Mouse (Mus musculus) left cerebral cortex, postnatal 4 days (tissue): ENCODE measurements around the gene Haus7. TPM values are rescaled to one million over a fixed set of nuclear protein-coding genes. Genes with fewer than 3 reads are reported as not detected.
A peak's percentile ranks its signal among the peaks of the same experiment; 100 is the strongest.
"Not testable (repeated sequence)": the region's sequence is repeated elsewhere in the genome, so short reads cannot be mapped to it uniquely, and the experiment has no call there.

Source experiments
- DNase-seq: peaks from one replicate; pipeline ENCODE4 v3.0.0-alpha.2; 2022
- intact Hi-C: fragments of 180-260 bp; cut with DNase I; formaldehyde crosslinking; loops from one replicate; pipeline ENCODE4 v1.15.1; 2025
- total RNA-seq, 2 experiments: library from RNA; stranded (reverse); gene quantifications; 2 replicates each; pipeline ENCODE4 v1.2.3; 2021

The Haus7 gene
- 10 to 100 TPM; 27.8 to 28.0 TPM for total RNA-seq

DNA sequence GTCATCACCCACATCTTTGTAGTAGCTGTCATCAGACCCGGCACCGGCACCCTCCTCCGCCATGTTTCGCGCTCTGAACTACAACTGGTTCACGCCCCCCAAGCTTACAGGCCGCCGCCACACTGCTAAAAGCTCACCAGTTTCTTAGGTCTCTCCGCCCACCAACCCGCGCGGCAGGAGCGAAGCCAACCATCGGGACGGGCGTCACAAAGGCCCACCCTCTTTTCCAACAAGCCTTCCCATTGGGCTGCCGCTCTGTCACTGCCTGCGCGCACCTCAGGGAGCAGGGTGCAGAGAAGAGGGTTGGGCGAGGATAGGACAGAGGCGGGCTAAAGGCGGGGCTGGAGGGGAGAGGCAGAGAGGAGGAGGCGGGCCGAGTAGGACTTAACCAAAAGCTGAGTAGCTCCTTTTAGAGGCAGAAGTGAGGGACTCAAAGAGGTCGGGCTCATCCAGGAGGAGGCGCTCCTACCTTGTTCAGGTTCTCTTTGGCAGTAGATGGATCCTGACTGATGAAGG lies at the start of gene Haus7:
Gene Haus7 (minus strand): TSS at position 168 of the 516 bp plus-strand sequence.
- intact Hi-C loops, result no loop called here
- peak; percentile 93 for DNase-seq

DNA sequence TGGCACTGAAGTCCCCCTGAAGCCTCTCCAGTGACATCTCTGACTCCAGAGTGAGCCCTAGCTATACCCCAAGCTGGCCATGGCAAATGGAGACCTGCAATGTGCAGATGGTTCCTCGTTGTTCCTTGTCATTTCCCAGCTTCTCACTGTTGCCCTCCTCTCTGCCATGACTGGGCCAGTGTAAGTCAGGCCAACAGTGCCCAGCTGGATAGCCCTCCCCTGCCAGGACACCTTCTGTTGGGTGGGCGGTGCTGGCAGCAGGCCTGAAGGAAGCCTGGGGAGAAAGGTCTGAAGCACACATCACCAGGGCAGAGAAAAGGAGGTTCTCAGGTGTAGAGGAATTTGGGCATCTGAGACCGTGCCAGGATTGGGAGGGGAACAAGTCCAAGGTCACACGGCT lies 47.7 kb upstream of the Haus7 start:
- intact Hi-C loops, result no loop called here
- peak; percentile 67 for DNase-seq

DNA sequence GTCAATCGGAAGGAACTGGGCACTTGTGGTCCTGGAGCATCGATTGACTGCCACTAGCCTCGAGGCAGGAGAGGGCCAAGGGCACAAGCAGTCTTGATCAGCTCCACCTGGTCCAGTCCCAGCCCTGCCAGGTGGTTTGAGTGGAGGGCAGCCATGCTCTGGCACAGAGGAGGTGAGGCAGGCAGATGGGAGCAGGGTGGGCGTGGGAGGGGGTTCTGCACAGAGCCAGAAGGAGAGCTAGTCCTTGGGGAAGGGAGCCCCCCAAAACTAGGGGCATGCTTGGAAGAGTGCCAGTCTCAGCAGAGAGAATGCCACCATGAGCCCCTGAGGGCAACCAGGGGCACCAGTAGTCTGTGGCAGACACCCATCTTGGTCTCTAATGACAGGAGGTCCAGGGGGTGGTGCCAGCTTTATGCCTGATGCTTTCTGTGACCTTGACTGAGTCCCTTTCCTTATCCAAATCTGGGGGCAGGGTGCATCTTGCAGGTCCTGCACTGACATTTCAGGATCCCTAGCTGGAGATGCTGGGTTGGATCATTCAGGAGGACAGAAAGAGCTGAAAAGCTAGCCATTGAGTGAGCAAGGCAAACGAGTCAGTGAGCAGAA lies 46.4 kb upstream of the Haus7 start:
- DNase-seq, result peak; percentile 28
- intact Hi-C loops, result no loop called here

DNA sequence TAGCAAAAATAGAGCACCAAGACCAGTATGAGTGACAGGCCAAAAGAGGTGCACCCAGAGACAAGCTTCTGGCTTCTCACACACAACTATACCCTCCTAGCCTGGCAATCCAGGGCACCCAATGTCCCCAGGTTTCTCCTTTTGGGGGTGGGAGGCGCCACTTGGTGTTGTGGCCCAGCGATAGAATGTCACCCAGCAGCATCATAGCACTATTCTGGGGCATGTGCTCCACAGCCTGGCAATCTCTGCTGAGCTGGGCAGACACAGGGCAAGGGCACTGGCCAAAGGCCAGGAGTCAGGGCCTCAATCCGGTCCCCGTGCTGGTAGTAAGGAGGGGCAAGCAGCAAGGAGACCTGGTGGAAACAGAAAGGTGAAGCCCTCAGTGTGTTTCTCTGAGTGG lies 37.9 kb upstream of the Haus7 start:
- intact Hi-C loops, result no loop called here
- no peak for DNase-seq

DNA sequence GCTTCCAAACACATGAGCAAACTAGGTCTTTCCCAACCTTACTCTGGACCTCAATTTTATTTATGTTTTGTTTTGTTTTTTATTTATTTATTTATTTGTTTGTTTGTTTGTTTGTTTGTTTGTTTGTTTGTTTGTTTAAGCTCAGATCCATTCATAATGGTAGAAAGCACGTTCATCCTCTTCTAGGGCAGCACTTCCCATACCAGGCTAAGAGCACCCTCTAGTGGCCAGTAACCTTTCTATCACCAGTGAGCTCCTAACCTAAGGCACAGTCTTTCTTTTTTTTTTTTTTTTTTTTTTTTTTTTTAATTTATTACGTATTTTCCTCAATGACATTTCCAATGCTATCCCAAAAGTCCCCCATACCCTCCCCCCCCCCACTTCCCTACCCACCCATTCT lies 34.7 kb upstream of the Haus7 start:
- DNase-seq, result peak; percentile 55
- intact Hi-C loops, result not testable (repeated sequence)

DNA sequence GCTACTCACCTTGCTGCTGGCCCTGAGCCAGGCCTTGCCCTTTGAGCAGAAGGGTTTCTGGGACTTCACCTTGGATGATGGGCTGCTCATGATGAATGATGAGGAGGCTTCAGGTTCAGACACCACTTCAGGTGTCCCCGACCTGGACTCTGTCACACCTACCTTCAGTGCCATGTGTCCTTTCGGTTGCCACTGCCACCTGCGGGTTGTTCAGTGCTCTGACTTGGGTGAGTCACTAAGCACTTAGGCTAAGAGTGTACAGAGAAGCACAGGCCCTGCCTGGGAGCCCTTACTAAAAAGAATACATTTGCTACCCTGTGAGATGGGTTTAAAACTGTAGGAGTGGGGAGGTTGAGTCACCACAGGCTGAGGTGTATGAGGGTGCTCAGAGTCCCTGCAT lies 32.0 kb upstream of the Haus7 start:
- intact Hi-C loops, result no loop called here
- no peak for DNase-seq

DNA sequence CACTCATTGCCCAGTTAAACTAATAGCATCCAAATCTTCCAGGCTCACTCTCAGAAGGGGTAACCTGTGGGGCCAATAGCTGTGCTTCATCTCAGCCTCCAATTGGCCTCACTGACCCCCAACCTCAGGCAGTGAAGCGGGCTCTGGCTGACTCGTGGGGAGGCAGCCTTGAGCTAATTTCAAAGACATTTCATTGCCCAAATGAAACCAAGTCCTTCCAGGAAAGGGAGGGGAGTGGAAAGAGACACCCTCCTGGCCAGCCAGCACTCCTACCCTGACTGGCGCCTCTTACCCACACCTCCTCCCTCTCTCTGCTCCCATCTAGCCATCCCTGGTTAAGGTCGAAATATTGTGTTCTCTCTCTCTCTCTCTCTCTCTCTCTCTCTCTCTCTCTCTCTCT lies 31.3 kb upstream of the Haus7 start:
- no peak for DNase-seq
- intact Hi-C loops, result no loop called here

DNA sequence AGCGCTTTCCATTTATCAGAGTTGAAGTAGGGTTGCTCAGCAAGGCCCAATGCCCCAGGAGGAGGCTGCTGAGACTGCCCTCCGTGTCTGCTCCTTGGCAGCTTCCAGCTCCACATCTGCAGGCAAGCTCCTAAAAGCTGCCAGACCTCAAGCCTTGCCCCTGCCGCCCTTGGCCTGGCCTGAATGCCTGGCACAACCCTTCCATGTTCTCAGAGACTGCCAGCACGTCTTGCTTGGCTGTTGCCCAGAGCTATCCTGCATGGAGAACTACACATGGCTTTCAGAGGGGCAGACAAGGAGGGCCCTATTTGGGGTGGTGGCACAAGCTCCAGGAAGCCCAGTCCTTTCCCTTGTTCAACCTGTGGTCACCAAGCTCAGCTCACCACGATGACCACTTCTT lies 28.1 kb upstream of the Haus7 start:
- intact Hi-C loops, result no loop called here
- peak; percentile 52 for DNase-seq

DNA sequence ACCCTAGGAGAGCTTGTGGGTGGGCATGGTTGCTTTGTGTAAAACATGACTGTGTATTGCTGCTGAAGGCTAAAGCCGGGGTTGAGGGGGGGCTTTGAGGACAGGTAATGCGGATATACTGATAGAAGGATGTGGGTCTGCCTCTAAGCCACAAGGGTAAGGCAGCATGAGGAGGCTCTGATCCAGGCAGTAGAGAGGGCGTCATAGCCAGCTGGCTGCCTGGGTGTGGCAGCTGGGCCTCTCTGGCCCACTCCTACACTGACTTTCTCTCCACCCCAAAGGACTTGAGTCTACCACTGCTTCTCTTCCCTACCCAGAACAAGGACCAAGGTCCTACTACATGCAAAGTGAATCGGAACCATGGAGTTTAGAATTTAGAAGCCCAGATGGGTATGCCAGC lies 26.0 kb upstream of the Haus7 start:
- intact Hi-C loops, result no loop called here
- DNase-seq, result no peak

DNA sequence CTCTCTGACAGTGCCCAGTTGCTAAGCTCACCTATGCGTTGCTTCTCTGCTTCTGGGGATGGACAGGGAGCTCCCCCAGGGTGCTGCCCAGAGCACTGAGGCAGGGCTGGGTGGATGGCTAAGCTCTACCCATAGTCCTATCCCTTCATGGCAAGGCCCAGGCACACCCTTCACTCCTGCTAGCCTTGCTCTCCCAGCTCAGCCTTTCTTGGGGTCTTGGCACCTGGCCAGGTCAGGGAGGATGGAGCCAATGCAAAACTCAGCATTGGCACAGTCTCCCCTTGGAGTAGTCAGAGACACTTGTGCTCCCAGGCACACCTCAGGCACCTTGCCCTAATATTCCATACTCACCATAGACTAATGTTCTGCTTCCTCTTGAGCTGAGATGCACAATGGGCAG lies 25.2 kb upstream of the Haus7 start:
- intact Hi-C loops, result no loop called here

DNA sequence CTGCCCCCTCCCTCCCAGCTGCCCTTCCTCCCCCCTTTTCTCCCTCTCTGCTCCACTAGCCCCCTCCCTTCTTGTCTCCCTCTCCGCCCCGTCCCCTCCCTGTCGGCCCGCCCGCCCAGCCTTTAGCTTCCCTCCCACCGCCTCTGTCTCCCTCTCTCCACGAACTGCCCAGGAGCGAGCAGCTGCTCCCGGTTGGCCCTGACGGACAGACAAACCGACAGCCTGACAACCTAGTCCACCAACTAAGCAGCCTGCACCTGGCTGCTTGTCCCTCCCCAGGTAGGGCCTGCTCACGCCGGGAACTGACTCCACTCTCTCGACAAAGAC lies 24.6 kb upstream of the Haus7 start, which contains the start of gene Bgn:
Gene Bgn (plus strand): TSS at position 119 of the 327 bp plus-strand sequence.
- intact Hi-C loops, result no loop called here
- DNase-seq, result no peak

More for the DNA sequence above, 25.2 kb upstream of the Haus7 start:
- DNase-seq, result peak; percentile 38

DNA sequence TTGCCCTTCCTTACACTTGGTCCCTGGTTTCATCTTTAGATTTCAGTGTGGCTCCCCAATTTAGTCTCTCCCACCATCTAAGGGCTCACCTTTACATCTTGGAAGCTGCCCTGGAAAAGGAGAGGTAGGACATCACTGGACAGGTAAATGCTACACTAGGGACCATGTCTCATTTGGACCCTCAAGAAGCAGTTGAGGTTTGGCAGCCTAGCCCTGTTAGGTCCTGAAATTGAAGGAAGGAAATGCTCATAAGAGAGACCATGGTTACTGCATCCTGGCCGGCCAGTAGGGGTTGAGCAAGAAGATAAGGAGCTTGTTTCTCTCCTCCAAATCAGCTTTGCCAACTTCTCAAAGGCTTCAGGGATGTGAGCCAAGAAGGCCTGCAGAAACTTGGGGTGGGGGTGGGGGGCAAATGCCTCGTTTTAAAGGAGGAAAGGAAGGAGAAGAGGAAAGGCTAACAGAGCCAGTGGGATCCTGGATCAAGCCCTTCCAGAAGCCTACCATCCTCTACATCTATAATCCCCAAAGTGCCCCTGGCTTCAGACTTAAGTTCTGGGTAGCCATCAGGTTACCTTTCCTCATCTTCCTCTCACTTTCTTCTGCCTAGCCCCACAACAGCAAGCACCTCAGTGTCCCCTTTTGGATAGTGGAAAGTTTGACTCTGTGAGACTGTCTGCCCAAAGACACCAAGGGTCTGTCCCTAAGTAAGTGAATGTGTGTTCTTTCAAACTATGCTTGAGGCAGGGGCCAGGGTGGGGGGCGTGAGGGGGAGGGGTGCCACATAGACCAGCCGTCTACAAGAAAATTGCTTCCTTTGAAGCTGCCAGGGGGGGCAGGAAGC lies 24.0 kb upstream of the Haus7 start:
- intact Hi-C loops, result no loop called here
- DNase-seq, result no peak

DNA sequence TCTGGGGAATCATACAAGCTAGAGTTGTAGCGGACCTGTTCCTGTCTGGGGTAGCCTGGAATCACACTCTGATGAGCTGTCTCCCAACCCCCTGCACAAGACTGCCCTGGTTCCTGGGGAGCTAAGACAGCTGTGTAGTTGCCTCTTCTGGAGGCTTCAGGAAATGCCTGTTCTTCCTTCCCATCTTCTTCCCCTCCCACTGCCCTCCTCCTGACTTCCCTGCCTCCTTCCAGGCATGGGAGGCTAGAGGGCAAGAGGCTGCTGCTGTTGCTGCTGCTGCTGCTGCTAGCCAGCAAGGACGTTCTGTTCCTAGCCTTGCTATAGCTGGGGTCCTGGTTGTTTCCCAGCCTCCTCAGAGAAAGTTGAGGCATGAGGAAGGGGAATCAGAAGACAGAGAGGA lies 21.5 kb upstream of the Haus7 start:
- intact Hi-C loops, result no loop called here

DNA sequence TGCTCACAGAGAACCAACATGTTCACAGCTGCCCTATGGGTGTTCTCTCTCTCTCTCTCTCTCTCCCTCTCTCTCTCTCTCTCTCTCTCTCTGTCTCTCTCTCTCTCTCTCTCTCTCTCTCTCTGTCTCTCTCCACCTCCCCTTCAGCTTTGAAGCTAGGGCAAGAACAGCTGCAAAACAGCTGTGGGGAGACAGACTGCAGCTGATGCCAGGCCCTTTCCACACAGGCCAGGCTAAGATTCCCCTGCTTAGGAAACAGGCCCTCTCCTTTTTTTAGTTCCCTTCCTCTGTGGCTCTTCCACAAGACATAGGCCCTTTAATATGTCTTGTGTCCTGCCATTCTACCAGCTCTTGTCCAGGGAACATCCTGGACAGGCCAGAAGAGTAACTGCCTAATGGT lies 20.8 kb upstream of the Haus7 start:
- intact Hi-C loops, result no loop called here
- no peak for DNase-seq

More for the DNA sequence above, 21.5 kb upstream of the Haus7 start:
- DNase-seq, result no peak

DNA sequence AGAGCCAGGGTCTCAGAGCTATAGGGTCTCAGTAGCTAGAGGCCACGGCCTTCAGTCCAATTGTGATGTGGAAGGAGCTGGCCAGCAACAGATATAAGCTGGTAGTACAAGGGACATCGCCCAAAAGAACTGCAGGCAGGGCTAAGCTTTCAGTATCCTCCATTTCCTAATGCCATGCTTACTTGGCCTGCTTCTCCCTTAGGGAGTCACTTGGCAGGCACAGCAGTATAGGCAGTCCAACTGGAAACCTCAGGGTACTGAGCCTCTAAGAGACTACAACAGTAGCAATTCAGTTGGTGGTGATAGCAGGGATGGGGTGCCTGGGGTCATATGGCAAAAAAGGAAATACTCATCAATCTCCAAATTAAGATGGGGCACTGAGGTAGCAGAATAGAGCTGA lies 18.7 kb upstream of the Haus7 start:
- intact Hi-C loops, result no loop called here
- no peak for DNase-seq

DNA sequence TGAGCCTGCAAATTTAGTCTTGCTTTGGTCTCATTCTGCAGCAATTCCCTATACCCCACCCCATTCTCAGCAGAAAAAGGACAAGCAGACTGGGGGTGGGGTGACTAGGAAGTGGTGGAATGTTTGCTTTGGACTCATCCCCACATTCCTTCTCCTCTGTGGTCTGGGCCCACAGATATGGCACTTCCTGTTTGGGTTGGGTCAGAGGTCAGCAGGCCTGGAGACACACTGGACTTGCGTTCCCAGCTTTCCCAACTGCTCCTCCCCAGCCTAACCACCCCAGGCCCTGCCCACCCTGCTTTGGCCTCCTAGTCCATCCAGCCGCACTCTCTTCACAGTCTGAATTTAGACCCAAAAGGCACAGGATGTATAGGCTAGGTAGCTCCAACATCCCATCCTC lies 17.8 kb upstream of the Haus7 start:
- DNase-seq, result no peak
- intact Hi-C loops, result no loop called here

DNA sequence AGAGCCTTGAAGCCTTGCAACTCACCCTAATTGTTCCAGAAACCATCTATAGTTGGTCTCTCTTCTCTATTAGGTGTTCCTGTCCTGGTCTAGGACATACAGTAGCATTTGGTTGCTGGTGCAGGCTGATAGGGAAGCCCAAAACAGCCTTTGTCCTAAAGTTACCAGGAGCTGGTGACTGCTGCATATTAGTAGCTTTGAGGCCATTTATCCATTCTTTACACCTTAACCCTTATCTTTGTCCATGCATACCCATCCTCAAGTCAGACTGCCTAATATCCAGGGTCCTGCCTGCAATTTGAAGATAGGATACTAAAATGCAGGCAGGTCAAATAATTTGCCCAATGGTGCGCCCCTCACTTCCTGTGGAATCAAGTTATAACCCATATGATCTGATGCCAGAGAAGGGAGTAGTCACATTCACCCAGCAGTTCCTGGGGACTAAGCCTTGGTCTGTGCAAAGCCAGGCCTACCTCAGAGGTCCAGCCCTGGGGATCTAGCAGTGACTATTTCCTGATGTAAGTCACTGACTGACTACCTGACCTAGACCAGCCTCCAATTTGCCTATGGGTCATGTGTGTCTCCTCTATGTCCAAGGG lies 16.9 kb upstream of the Haus7 start:
- intact Hi-C loops, result no loop called here

DNA sequence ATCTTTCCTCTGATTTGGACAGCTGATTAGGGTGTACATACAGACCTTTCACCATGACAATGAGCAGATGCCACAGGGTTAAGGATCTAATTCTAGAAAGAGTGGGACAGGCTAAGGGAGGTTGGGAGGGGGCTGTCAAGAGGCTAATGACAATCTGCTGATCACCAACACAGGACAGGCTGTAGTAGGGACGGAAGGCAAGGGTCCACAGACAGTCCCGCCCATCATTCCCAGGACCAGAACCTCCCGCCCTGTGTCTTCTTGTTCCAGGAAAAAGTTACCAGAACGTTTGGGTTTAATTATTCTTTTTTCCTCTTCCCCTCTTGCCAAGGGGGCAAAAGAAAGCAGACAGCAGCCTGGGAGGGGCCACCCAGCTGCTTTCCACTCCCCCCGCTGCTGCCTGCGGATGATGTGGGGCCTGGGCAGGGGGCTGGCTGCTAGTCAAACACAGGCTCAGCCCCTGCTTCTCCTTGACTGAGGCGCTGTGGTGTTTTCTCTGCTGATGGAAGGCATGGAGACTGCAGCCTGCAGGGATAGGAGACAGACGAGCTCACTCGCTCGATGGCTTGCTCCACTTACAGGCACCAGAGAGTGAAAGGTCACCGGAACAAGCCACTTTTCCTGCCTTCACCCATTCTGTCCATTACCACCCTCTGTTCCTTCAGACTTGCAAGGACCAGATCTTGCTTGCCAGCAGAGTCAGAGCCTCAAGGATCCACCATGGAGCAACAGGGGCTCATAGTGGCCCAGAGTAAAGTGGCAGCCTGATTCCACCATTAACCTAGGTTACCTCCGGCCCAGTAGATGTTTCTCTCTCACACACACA lies 15.7 kb upstream of the Haus7 start:
- peak; percentile 21 for DNase-seq
- intact Hi-C loops, result no loop called here

More for the DNA sequence above, 16.9 kb upstream of the Haus7 start:
- DNase-seq, result no peak

DNA sequence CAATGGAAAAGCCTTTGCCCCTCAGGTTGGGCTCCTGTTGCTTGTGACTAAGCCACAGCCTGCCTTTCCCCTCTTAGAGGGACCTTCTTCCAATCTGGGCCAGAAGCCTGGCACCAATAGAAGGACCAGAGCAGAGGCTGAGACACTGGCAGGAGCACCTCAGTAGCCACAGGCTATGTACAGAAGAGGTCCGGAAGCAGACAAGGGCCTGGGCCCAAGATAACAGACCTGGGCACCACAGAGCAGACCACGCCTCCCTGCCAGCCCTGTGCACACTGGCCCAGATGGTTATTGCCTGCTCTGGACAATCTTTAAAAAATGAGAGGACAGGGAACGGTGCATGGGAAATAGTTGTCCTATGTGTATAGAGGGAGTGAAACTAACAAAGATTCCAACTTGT lies 12.9 kb upstream of the Haus7 start:
- intact Hi-C loops, result no loop called here
- no peak for DNase-seq

DNA sequence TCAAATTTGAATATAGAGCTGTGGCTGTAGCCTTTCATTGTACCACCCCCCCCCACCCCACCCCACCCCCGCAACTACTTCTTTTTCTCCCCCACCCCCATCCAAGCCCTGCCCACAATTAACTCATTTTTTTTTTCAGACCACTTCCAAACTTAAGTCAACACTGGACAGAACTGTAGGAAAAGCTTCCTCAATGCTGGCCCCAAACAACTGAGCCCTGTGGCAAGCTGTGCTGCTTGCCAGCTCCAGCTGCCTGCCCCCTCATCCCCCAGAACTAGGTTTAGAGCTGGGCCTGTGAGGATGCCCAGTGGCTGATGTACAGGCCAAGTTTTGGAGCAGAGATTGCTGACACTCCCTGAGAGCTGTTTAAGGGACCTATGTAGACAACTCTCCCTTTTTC lies 9.9 kb upstream of the Haus7 start:
- intact Hi-C loops, result no loop called here
- no peak for DNase-seq

DNA sequence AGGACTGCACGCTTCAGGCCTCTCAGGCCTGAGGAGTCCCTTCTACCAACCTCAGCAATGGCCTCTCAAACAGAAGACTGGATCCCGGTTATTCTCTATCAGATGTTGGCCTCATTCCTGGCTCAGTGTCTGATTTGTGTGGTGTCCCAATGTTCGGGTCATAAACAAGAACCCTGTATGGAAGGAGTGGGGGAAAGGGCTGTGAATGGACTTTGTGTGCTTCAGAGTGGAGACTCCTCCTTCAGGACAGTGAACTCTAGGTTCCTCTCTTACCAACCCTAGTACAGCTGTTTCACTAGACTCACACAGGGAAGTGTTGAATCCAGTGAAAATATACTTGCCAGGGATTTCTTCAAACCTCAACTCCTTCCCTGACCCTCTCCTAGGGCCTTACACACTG lies 9.5 kb upstream of the Haus7 start:
- intact Hi-C loops, result no loop called here
- DNase-seq, result no peak
